Mouse (Mus musculus) ES-E14 (cell line): ENCODE measurements at regions not wholly inside any gene's neighbourhood (a gene's known extent, or its start where the extent isn't known, plus 50 kb on each side); places are given as distances from the start of the nearest gene placed in this dataset.

ENCODE experiments used
- DNase-seq: peaks from one replicate; pipeline ENCODE4 v3.0.0-alpha.2; 2013; ENCODE audit warnings: low read depth, low spot score
- H3K27ac ChIP-seq: 2 replicates; pipeline ENCODE4 v1.5.1; 2012; ENCODE audit warnings: low read depth, mild to moderate bottlenecking, low read length, moderate library complexity, mixed read lengths; ENCODE audit not compliant: poor library complexity, insufficient read depth, severe bottlenecking
- H3K36me3 ChIP-seq: 2 replicates; pipeline ENCODE4 v1.6.1; 2012; ENCODE audit warnings: mild to moderate bottlenecking, low read length, moderate library complexity, mixed read lengths; ENCODE audit not compliant: control insufficient read depth, poor library complexity, insufficient read depth, severe bottlenecking
- H3K4me1 ChIP-seq, 2 experiments: fragments of 150-350 bp in 1 of 2; sonication (generic) in 1 of 2; 2 replicates each; pipeline ENCODE4 v1.6.1; 2012; ENCODE audit warnings: low read length in 2 of 2, mild to moderate bottlenecking in 1 of 2, mixed read lengths in 1 of 2; ENCODE audit not compliant: control insufficient read depth in 2 of 2, insufficient read depth in 2 of 2, poor library complexity in 1 of 2
- H3K4me3 ChIP-seq, 2 experiments: fragments of 150-350 bp in 1 of 2; sonication (generic) in 1 of 2; 2 replicates each; pipeline ENCODE4 v1.5.1; 2012; ENCODE audit warnings: low read length in 2 of 2, low read depth in 1 of 2, mild to moderate bottlenecking in 1 of 2, mixed read lengths in 1 of 2; ENCODE audit not compliant: insufficient read depth in 1 of 2, poor library complexity in 1 of 2, severe bottlenecking in 1 of 2
- H3K9ac ChIP-seq: 2 replicates; pipeline ENCODE4 v1.6.1; 2012; ENCODE audit warnings: low read depth, mild to moderate bottlenecking, low read length, mixed read lengths; ENCODE audit not compliant: poor library complexity, insufficient read depth, severe bottlenecking
- H3K9me3 ChIP-seq: fragments of 150-350 bp; sonication (generic); 2 replicates; pipeline ENCODE4 v1.6.1; 2012; ENCODE audit warnings: low read depth, mild to moderate bottlenecking, low read length; ENCODE audit not compliant: control insufficient read depth, insufficient read depth
- CHD2 ChIP-seq: IDR thresholded peaks from 2 replicates; pipeline ENCODE4 v1.6.1; 2014; ENCODE audit warnings: mild to moderate bottlenecking, low read depth, low read length, inconsistent platforms
- HCFC1 ChIP-seq: IDR thresholded peaks from 2 replicates; pipeline ENCODE4 v1.6.1; 2012; ENCODE audit warnings: low read length, inconsistent platforms, borderline replicate concordance; ENCODE audit not compliant: insufficient read depth
- MAFK ChIP-seq: IDR thresholded peaks from 2 replicates; pipeline ENCODE4 v1.6.1; 2014; ENCODE audit warnings: mild to moderate bottlenecking, low read depth, low read length, inconsistent platforms; ENCODE audit not compliant: insufficient read depth
- ZC3H11A ChIP-seq: IDR thresholded peaks from 2 replicates; pipeline ENCODE4 v1.6.1; 2012; ENCODE audit warnings: low read depth, mild to moderate bottlenecking, inconsistent platforms, low read length, borderline replicate concordance
- ZNF384 ChIP-seq: IDR thresholded peaks from 2 replicates; pipeline ENCODE4 v1.6.1; 2012; ENCODE audit warnings: low read depth, low read length, inconsistent platforms
- in situ Hi-C, 2 experiments: fragments of 600-800 bp; cut with MboI; formaldehyde crosslinking; loops; one replicate each; pipeline ENCODE4 v1.15.1; 2025; ENCODE audit warnings: low sequenced_read_pairs in 2 of 2, inconsistent platforms in 1 of 2; ENCODE audit not compliant: unreplicated experiment in 2 of 2

GRCm38 (mm10) chr7:135878750-135879149 is 162.6 kb upstream of the Mki67 start:
- no peaks in the 10 kb centered on the region for H3K4me1 ChIP-seq
- no peaks in the 10 kb centered on the region for H3K9me3 ChIP-seq
- no peaks in the 10 kb centered on the region for H3K36me3 ChIP-seq
- no peak overlapping the region for H3K27ac ChIP-seq
- DNase-seq, result no peak
- TF ChIP-seq CHD2 (no peak), ZNF384 (no peak), ZC3H11A (no peak), MAFK (no peak), HCFC1 (no peak)
- H3K9ac ChIP-seq, result no peak overlapping the region
- H3K4me3 ChIP-seq, result no peak overlapping the region
- in situ Hi-C loops, result no loop called here

- in situ Hi-C loops, result no loop called here
- DNase-seq, result no peak
- no peaks in the 10 kb centered on the region for H3K36me3 ChIP-seq
- no peaks in the 10 kb centered on the region for H3K4me1 ChIP-seq
- H3K4me3 ChIP-seq, result no peak overlapping the region
- no peak for TF ChIP-seq MAFK
- TF ChIP-seq HCFC1, result no peak
- H3K9me3 ChIP-seq, result no peaks in the 10 kb centered on the region
- H3K9ac ChIP-seq, result no peak overlapping the region
- no peak overlapping the region for H3K27ac ChIP-seq
Observed at GRCm38 (mm10) chr7:135880446-135880845, 164.3 kb upstream of the Mki67 start.

- Histone ChIP-seq H3K9ac (no peak overlapping the region), H3K4me1 (no peaks in the 10 kb centered on the region), H3K9me3 (no peaks in the 10 kb centered on the region), H3K36me3 (no peaks in the 10 kb centered on the region), H3K4me3 (no peak overlapping the region), H3K27ac (no peak overlapping the region)
- no peak for DNase-seq
- no peak for TF ChIP-seq CHD2
- no peak for TF ChIP-seq ZC3H11A
- TF ChIP-seq HCFC1, result no peak
- TF ChIP-seq ZNF384, result no peak
- TF ChIP-seq MAFK, result peak; percentile 92
- in situ Hi-C loops, result no loop called here
Observed at GRCm38 (mm10) chr7:135882306-135882705, 166.1 kb upstream of the Mki67 start.

- Histone ChIP-seq H3K36me3 (no peaks in the 10 kb centered on the region), H3K9me3 (no peaks in the 10 kb centered on the region), H3K4me3 (no peak overlapping the region), H3K27ac (no peak overlapping the region), H3K9ac (no peak overlapping the region), H3K4me1 (no peaks in the 10 kb centered on the region)
- DNase-seq, result no peak
- in situ Hi-C loops, result no loop called here
- TF ChIP-seq ZNF384 (no peak), HCFC1 (no peak), CHD2 (no peak), ZC3H11A (no peak), MAFK (no peak)
Observed at GRCm38 (mm10) chr7:135888598-135888997, 172.4 kb upstream of the Mki67 start.

GRCm38 (mm10) chr7:135889016-135889726 is 173.0 kb upstream of the Mki67 start:
- no peaks in the 10 kb centered on the region for H3K4me1 ChIP-seq
- DNase-seq, result no peak
- no peak overlapping the region for H3K9ac ChIP-seq
- in situ Hi-C loops, result no loop called here
- TF ChIP-seq HCFC1 (no peak), CHD2 (no peak), MAFK (no peak), ZC3H11A (no peak), ZNF384 (no peak)
- H3K27ac ChIP-seq, result no peak overlapping the region
- no peaks in the 10 kb centered on the region for H3K36me3 ChIP-seq
- no peak overlapping the region for H3K4me3 ChIP-seq
- H3K9me3 ChIP-seq, result no peaks in the 10 kb centered on the region
